Mouse (Mus musculus): Measurements from ENCODE around the gene Gimd1. TPM values are rescaled to one million over a fixed set of nuclear protein-coding genes. Genes with fewer than 3 reads are reported as not detected.

Gimd1 gene
- not detected for polyA plus RNA-seq (2014; fragmentation: Illumina TruSeq; extraction: RNeasy Lipid Tissue Mini Kit (QIAGEN cat#74804); ENCODE audit: low read depth, low replicate concordance)

DNA sequence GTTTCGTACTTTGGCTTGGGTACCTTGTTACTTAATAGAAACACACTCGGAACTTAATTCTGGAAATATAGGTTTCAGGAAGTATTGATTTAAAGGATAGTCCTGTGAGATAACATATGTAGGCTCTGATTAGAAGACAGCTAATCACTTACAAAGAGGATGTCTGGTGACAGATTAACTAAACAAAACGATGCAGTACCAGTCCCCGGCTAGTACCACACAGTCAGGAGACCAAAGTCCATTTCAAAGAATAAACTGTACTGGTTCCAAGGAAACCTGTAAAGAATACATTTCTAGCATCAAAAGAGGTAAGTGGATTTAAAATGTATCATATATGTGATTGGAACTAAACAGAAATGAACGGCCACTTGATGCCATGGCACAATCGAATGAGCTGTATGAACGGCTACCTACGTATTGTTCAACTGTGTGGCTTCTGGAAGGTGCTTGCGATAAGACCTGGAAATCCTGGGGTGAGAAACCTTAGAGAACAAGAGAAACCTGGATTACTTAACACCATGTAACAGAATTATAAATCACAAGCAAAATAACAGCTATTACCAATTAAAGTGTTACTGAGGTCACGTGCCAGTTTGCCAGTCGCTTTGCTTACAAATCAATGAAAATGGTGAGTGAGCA, at the start of gene Gimd1:
TSS of gene Gimd1 (plus strand) at position 220 of the 639 bp plus-strand sequence.

GRCm38 (mm10) chr3:132683447-132684230, 54.0 kb downstream of the Gimd1 start, which contains the start of gene Tbck:
Gene Tbck, plus strand, starts transcription at chr3:132684144.

GRCm38 (mm10) chr3:132684231-132684928, 54.8 kb downstream of the Gimd1 start, which contains the start of gene Aimp1:
Gene Aimp1, minus strand, starts transcription at chr3:132684370.

Other genes with a start within 250 kb of the Gimd1 start
- 20.6 TPM for gene Tbck, start 54.3 kb downstream of the Gimd1 start, polyA plus RNA-seq (2014; fragmentation: Illumina TruSeq; extraction: RNeasy Lipid Tissue Mini Kit (QIAGEN cat#74804); ENCODE audit: low read depth, low replicate concordance)
- gene Aimp1, start 54.5 kb downstream of the Gimd1 start, polyA plus RNA-seq (2014; fragmentation: Illumina TruSeq; extraction: RNeasy Lipid Tissue Mini Kit (QIAGEN cat#74804); ENCODE audit: low read depth, low replicate concordance) = 96.9 TPM